8 mouse cellular contexts compared by ENCODE assay signal in the genomic region with DNA sequence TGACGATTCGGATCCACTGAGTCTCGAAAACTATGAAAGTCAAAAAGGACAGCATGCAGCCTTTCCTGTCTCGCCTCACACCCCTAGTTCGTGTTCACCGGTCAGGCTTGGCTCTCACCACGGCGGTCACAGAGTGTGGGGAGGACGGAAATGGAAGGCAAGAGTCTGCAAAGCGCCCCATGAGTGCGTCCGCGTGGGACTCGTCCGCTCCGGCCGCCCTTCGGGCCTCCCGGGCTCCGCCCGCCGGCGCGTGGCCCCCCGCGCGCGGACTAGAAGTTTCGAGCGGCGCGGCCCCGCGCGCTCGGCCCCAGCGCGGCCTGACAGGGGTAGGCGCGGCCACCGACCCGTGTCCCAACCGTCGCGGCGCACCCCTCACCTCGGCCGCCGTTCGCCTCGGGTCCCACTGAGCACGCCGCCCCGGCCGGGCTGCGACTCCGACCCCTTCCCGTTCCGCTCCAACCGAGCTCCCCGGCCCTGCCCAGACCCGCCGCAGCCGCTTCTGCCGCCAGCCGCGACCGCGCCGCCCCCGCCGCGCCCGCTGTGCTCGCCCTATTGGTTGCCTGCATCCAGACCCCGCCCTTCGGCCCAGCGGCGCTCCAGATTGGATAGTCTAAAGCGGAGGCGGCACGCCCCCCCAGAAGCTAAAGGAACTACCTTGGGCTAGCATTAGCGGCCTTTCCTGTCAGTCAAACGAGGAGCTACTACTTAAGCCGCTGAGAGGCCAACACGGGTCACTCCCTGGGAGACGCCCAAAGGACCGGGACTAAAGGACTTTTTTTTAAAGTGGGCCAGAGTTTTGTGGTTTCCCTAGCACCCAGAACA. TPM values are rescaled to one million over a fixed set of nuclear protein-coding genes. Genes with fewer than 3 reads are reported as not detected.
DNase-seq lines count a peak whose midpoint lies in the region; ATAC-seq and TF ChIP-seq lines count a peak whose summit lies in the region.

A gene (minus strand): TSS at position 524 of the 822 bp plus-strand sequence.

- H3K4me3 ChIP-seq in gastrocnemius, adult 2 months: peak within 1 kb of the TSS; percentile 94
- peak within 1 kb of the TSS; percentile 77 for H3K4me3 ChIP-seq in hindbrain, postnatal 0 days (ENCODE audit: low read length)
- H3K4me3 ChIP-seq in left cerebral cortex, adult 2 months: peak within 1 kb of the TSS; percentile 60

- peak; percentile 93 for DNase-seq in WW6 (ENCODE audit: low read depth, low spot score)
- peak; percentile 91 to 96 for DNase-seq in cerebellum, postnatal 4 days (ENCODE audit: low spot score in 2 of 2)
- DNase-seq in gastrocnemius, adult 2 months: peak; percentile 99
- DNase-seq in hindbrain, postnatal 0 days (ENCODE audit: low spot score): peak; percentile 97
- peak; percentile 95 to 96 for DNase-seq in left cerebral cortex, adult 2 months (ENCODE audit: extremely low spot score in 1 of 2, low spot score in 2 of 2)
- DNase-seq in right cerebral cortex, adult 2 months (ENCODE audit: low spot score in 2 of 2): peak; percentile 95
- DNase-seq in urinary bladder, postnatal 14 days (ENCODE audit: low spot score): peak; percentile 99

- WGBS in hindbrain, postnatal 0 days: under 1% methylated on average over 58 of the region's 88 CpGs

- ATAC-seq in hindbrain, postnatal 0 days: peak; percentile 98
- ATAC-seq in megakaryocyte, adult 5-6 weeks (ENCODE audit: poor library complexity, severe bottlenecking): peak; percentile 95

- H3K4me2 ChIP-seq in hindbrain, postnatal 0 days (ENCODE audit: low read depth, low read length): peak within 1 kb of the TSS; percentile 92

- intact Hi-C loops in gastrocnemius, adult 2 months (cut with DNase I): loop anchor here (2.0 to 10.0 kb wide), 2 partner anchors 31 to 49 kb away; no protein-coding TSS in a partner anchor
- intact Hi-C loops in left cerebral cortex, adult 2 months (cut with DNase I): no loop called here

- no peak for TF ChIP-seq CTCF in gastrocnemius, adult 2 months (IDR thresholded peaks at IDR 0.05)
- no peak for TF ChIP-seq CTCF in hindbrain, postnatal 0 days (IDR thresholded peaks at IDR 0.05; ENCODE audit: low read depth)
- TF ChIP-seq CTCF in left cerebral cortex, adult 2 months (IDR thresholded peaks at IDR 0.05): no peak

- peak within 1 kb of the TSS; percentile 94 for H3K27ac ChIP-seq in gastrocnemius, adult 2 months
- H3K27ac ChIP-seq in hindbrain, postnatal 0 days: peak within 1 kb of the TSS; percentile 58; the same call in 1 of the 2 replicates
- peak within 1 kb of the TSS; percentile 32; the same call in 1 of the 2 replicates for H3K27ac ChIP-seq in left cerebral cortex, adult 2 months

- H3K9me3 ChIP-seq in hindbrain, postnatal 0 days (ENCODE audit: low read length): no peaks in the 10 kb centered on the region

- H3K9ac ChIP-seq in hindbrain, postnatal 0 days (replicated peaks; ENCODE audit: low read length): peak within 1 kb of the TSS; percentile 63

- H3K36me3 ChIP-seq in hindbrain, postnatal 0 days (ENCODE audit: insufficient read depth, low read length): no peaks in the 10 kb centered on the region

- H3K27me3 ChIP-seq in hindbrain, postnatal 0 days (ENCODE audit: insufficient read depth, low read length): no peaks in the 10 kb centered on the region

- H3K4me1 ChIP-seq in hindbrain, postnatal 0 days (ENCODE audit: insufficient read depth, low read length): peaks cover 3% of the 10 kb centered on the region; the same call in 1 of the 2 replicates

RNA-seq across cellular contexts. Expression of the gene that starts here (rescaled TPM):
- total RNA-seq in gastrocnemius, adult 2 months (2021): 10 to 100 TPM; 43.7 to 70.1 TPM
- 18.7 and 19.5 TPM in 2 replicates for total RNA-seq in hindbrain, postnatal 0 days (2014; rRNA removed)
- polyA plus RNA-seq in hindbrain, postnatal 0 days (2015; fragmentation: Nextera tagmentation; extraction: Ambion mirVana): 19.3 and 20.0 TPM in 2 replicates
- 100 to 1,000 TPM in 1 of 2 experiments, 10 to 100 TPM in 1; 97.4 to 102 TPM for total RNA-seq in left cerebral cortex, adult 2 months (2021)
- 71.9 and 75.0 TPM in 2 replicates for total RNA-seq in megakaryocyte, adult 5-6 weeks (2015)
- 112 and 115 TPM in 2 replicates for total RNA-seq in megakaryocyte, adult 5-6 weeks (2017)

Comparison
In these comparisons a context has a peak if more than half of its experiments do, and no peak if none do; other contexts are left out.
1. Peak in every context shown above with its lines: DNase-seq, ATAC-seq, H3K4me3 ChIP-seq and H3K27ac ChIP-seq.
2. H3K27ac ChIP-seq: peak in every context shown above with its lines; median percentile 94 in gastrocnemius, adult 2 months; 58 in hindbrain, postnatal 0 days; 32 in left cerebral cortex, adult 2 months.